Mouse (Mus musculus): ENCODE data around the gene Zfp764. TPM values are rescaled to one million over a fixed set of nuclear protein-coding genes. Genes with fewer than 3 reads are reported as not detected.
"Not testable (repeated sequence)": the region's sequence is repeated elsewhere in the genome, so short reads cannot be mapped to it uniquely, and the experiment has no call there.

Zfp764 gene
- polyA plus RNA-seq (2015; fragmentation: Nextera tagmentation; extraction: Ambion mirVana): 5.2 and 5.9 TPM in 2 replicates

DNA sequence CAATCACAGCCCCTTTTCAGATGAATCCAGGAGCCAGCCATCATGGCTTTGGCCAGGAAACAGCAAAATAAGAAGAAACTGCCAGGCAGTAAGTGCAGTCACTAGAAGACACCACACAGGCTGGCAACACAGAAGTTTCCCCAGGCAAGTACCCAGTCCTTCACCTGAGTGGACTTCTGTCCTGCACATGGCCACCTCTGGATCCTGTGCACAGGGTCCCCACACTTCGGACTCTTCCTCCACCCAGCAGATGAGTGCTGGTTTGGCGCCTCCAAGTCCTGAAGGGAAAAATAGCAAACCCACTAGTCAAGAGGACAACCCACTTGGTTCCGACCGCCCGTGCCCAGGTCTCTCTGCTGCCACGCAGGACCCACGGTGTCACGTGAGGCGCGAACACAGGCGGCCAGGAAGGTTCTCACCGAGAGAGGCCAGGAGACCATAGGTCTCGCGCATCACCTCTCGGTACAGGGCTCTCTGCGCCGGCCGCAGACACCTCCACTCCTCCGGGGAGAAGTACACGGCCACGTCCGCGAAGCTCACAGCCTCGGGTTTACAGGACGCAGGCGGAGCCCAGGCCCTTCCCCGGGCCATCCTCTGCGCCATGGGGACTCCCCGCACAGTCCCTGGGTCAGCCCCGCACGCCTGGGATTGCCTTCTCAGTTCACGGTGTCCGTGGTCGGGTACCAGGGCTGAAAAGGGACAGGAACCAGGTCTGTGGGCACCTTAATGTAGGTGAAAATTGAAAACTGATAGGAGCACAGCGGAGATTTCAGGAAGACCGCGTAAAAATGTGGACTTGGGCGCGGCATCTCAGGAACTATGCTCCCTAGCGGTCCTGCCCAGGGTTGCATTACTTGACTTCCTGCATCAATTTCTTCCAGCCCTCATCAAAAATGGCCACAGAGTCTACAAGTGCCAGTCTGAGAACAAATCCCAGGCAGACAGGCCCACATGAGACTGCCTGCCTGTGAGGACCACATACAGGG, at the start of gene Zfp764:
TSS of gene Zfp764 (minus strand) at position 821 of the 986 bp plus-strand sequence.
- 6% methylated on average over 40 of the region's 40 CpGs for WGBS
- not testable (repeated sequence) for H3K36me3 ChIP-seq (ENCODE audit: control insufficient read depth, insufficient read depth); H3K9me3 ChIP-seq (ENCODE audit: control insufficient read depth, low read length); H3K4me1 ChIP-seq (replicated peaks; ENCODE audit: control insufficient read depth, insufficient read depth, low read length); H3K27me3 ChIP-seq (replicated peaks; ENCODE audit: control insufficient read depth, insufficient read depth, low read length)
- Histone ChIP-seq H3K9ac (replicated peaks; ENCODE audit: low read depth, low read length) (peak within 1 kb of the TSS; percentile 80), H3K4me3 (replicated peaks; ENCODE audit: low read length) (peak within 1 kb of the TSS; percentile 60), H3K27ac (ENCODE audit: low read length) (peak within 1 kb of the TSS; percentile 60), H3K4me2 (ENCODE audit: low read length) (peak within 1 kb of the TSS; percentile 87)
- peak; percentile 91 for ATAC-seq

- no peak for ATAC-seq
- H3K27me3 ChIP-seq (replicated peaks; ENCODE audit: control insufficient read depth, insufficient read depth, low read length): no peaks in the 10 kb centered on the region
- peaks cover 21% of the 10 kb centered on the region for H3K4me1 ChIP-seq (replicated peaks; ENCODE audit: control insufficient read depth, insufficient read depth, low read length)
- no peak overlapping the region for H3K4me3 ChIP-seq (replicated peaks; ENCODE audit: low read length)
- no peak overlapping the region for H3K4me2 ChIP-seq (ENCODE audit: low read length)
- H3K9me3 ChIP-seq (ENCODE audit: control insufficient read depth, low read length): no peaks in the 10 kb centered on the region
- H3K27ac ChIP-seq (ENCODE audit: low read length): no peak overlapping the region
- WGBS: 95% methylated on average over 7 of the region's 7 CpGs
- H3K9ac ChIP-seq (replicated peaks; ENCODE audit: low read depth, low read length): no peak overlapping the region
- H3K36me3 ChIP-seq (ENCODE audit: control insufficient read depth, insufficient read depth): peaks cover 10% of the 10 kb centered on the region
Measured at GRCm38 (mm10) chr7:127454905-127455304, 48.3 kb upstream of the Zfp764 start.

DNA sequence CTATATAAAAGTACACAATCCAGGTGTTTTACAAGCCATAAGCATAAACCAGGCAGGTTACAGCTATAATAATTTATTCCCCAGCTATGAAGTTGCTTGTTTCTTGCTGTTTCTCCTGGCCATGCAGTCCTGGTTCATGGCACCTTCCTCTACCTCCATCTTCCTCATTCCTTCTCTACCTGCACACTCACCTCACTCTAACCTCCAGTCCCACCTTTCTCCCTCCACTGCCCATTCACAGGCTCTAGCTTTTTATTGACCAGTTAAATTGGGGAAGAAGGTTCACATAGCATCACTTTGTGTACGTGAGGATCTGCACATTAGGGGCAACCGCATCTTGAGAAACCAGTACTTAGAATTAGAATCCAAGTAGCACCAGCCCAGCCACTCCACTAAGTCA, 46.4 kb upstream of the Zfp764 start:
- Histone ChIP-seq H3K9ac (replicated peaks; ENCODE audit: low read depth, low read length) (no peak overlapping the region), H3K9me3 (ENCODE audit: control insufficient read depth, low read length) (no peaks in the 10 kb centered on the region), H3K4me1 (replicated peaks; ENCODE audit: control insufficient read depth, insufficient read depth, low read length) (peaks cover 29% of the 10 kb centered on the region), H3K27ac (ENCODE audit: low read length) (no peak overlapping the region), H3K27me3 (replicated peaks; ENCODE audit: control insufficient read depth, insufficient read depth, low read length) (no peaks in the 10 kb centered on the region), H3K4me2 (ENCODE audit: low read length) (no peak overlapping the region), H3K36me3 (ENCODE audit: control insufficient read depth, insufficient read depth) (peaks cover 10% of the 10 kb centered on the region), H3K4me3 (replicated peaks; ENCODE audit: low read length) (no peak overlapping the region)
- WGBS: 91% methylated on average over 2 of the region's 2 CpGs
- ATAC-seq: no peak

- peak overlapping the region; percentile 57 for H3K27ac ChIP-seq (ENCODE audit: low read length)
- peak overlapping the region; percentile 81 for H3K4me2 ChIP-seq (ENCODE audit: low read length)
- H3K9ac ChIP-seq (replicated peaks; ENCODE audit: low read depth, low read length): peak overlapping the region; percentile 52
- no peaks in the 10 kb centered on the region for H3K9me3 ChIP-seq (ENCODE audit: control insufficient read depth, low read length)
- no peaks in the 10 kb centered on the region for H3K27me3 ChIP-seq (replicated peaks; ENCODE audit: control insufficient read depth, insufficient read depth, low read length)
- 74% methylated on average over 7 of the region's 7 CpGs for WGBS
- H3K4me1 ChIP-seq (replicated peaks; ENCODE audit: control insufficient read depth, insufficient read depth, low read length): peaks cover 36% of the 10 kb centered on the region
- no peak for ATAC-seq
- H3K36me3 ChIP-seq (ENCODE audit: control insufficient read depth, insufficient read depth): peaks cover 5% of the 10 kb centered on the region
- peak overlapping the region; percentile 97 for H3K4me3 ChIP-seq (replicated peaks; ENCODE audit: low read length)
Measured at GRCm38 (mm10) chr7:127449966-127450365, 43.3 kb upstream of the Zfp764 start.

DNA sequence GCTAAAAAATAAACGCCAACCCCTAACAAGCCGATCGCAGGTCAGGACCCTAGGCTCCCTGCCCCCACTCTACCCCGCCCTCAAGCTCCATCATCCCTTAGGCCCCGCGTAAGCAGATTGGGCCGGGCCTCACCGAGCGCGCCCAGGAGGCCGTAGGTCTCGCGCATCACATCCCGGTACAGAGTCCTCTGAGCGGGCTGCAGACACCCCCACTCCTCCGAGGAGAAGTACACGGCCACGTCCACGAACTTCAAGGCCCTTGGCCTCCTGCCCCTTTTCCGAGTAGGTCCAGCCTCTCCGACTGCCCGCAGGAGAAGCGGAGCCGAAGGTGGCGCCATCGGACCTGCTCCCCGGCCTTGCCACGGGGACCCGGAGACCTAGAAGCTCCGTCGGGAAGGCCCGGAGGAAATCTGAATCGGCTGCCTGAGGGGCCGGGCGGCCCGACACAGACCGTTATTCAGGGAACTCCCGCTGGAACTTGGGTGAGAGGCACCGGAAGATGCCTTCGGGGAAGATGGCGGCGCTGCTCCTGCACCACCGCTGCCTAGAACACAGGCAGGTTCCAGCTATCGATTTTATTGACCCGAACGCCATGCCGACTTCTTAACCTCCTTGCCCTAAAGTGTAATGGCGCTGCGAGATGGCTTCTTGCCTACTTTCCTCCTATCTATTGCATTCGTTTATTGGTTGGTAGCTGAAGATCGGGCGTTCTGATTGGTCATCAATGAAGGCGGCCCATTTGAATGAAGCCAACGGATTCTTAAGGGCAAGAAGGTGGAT, 42.1 kb upstream of the Zfp764 start, which contains the start of gene Zfp689:
TSS of gene Zfp689 (minus strand) at position 638 of the 780 bp plus-strand sequence.
- Histone ChIP-seq H3K27ac (ENCODE audit: low read length) (peak within 1 kb of the TSS; percentile 94), H3K4me2 (ENCODE audit: low read length) (peak within 1 kb of the TSS; percentile 86), H3K4me3 (replicated peaks; ENCODE audit: low read length) (peak within 1 kb of the TSS; percentile 97), H3K4me1 (replicated peaks; ENCODE audit: control insufficient read depth, insufficient read depth, low read length) (peaks cover 36% of the 10 kb centered on the region), H3K27me3 (replicated peaks; ENCODE audit: control insufficient read depth, insufficient read depth, low read length) (no peaks in the 10 kb centered on the region), H3K9me3 (ENCODE audit: control insufficient read depth, low read length) (no peaks in the 10 kb centered on the region), H3K9ac (replicated peaks; ENCODE audit: low read depth, low read length) (peak within 1 kb of the TSS; percentile 96), H3K36me3 (ENCODE audit: control insufficient read depth, insufficient read depth) (peaks cover 10% of the 10 kb centered on the region)
- ATAC-seq: peak; percentile 94
- 0% methylated on average over 52 of the region's 54 CpGs for WGBS

DNA sequence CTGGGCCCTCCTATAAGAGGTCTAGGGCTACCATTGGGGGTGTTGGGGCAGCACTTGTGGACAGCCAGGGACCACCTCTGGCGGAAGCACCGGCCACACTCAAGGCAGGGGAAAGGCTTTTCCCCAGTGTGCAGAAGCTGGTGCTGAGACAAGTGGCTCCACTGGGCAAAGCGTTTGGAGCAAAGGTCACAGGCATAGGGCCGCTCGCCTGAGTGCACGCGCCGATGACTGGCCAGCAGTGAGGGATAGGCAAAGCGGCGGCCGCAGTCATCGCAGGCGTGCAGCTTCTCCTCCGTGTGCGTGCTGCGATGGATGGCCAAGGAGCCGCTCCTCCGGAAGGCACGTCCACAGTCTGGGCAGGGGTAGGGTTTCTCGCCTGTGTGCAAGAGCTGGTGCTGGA, 37.4 kb upstream of the Zfp764 start:
- Histone ChIP-seq H3K27me3 (replicated peaks; ENCODE audit: control insufficient read depth, insufficient read depth, low read length) (no peaks in the 10 kb centered on the region), H3K4me1 (replicated peaks; ENCODE audit: control insufficient read depth, insufficient read depth, low read length) (peaks cover 10% of the 10 kb centered on the region), H3K4me2 (ENCODE audit: low read length) (no peak overlapping the region), H3K27ac (ENCODE audit: low read length) (no peak overlapping the region), H3K9ac (replicated peaks; ENCODE audit: low read depth, low read length) (no peak overlapping the region), H3K9me3 (ENCODE audit: control insufficient read depth, low read length) (no peaks in the 10 kb centered on the region), H3K36me3 (ENCODE audit: control insufficient read depth, insufficient read depth) (peaks cover 16% of the 10 kb centered on the region), H3K4me3 (replicated peaks; ENCODE audit: low read length) (no peak overlapping the region)
- WGBS: 94% methylated on average over 20 of the region's 20 CpGs
- no peak for ATAC-seq

DNA sequence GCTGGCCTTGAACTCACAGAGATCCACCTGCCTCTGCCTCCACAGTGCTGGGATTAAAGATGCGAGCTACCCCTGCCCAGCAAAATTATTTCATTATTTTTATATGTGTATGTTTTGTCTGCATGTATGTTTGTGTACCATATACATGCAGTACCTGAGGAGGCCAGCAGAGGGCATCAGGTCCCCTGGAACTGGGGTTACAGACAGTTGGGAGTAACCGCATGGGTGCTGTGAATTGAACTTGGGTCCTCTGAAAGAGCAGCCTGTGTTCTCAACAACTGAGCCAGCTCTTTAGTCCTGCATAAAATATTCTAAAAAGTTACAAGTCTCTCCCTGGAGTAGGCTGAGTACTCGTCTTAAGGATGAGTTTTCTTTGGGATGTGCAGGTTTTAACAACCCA, 31.1 kb upstream of the Zfp764 start:
- Histone ChIP-seq H3K27me3 (replicated peaks; ENCODE audit: control insufficient read depth, insufficient read depth, low read length) (no peaks in the 10 kb centered on the region), H3K9me3 (ENCODE audit: control insufficient read depth, low read length) (no peaks in the 10 kb centered on the region; the same call in 1 of the 2 replicates), H3K27ac (ENCODE audit: low read length) (no peak overlapping the region), H3K4me1 (replicated peaks; ENCODE audit: control insufficient read depth, insufficient read depth, low read length) (no peaks in the 10 kb centered on the region), H3K4me3 (replicated peaks; ENCODE audit: low read length) (no peak overlapping the region), H3K4me2 (ENCODE audit: low read length) (no peak overlapping the region), H3K9ac (replicated peaks; ENCODE audit: low read depth, low read length) (no peak overlapping the region), H3K36me3 (ENCODE audit: control insufficient read depth, insufficient read depth) (peaks cover 5% of the 10 kb centered on the region; the same call in 1 of the 2 replicates)
- WGBS: 92% methylated on average over 3 of the region's 3 CpGs
- no peak for ATAC-seq

GRCm38 (mm10) chr7:127435206-127435605, 28.6 kb upstream of the Zfp764 start:
- Histone ChIP-seq H3K4me2 (ENCODE audit: low read length) (no peak overlapping the region), H3K4me3 (replicated peaks; ENCODE audit: low read length) (no peak overlapping the region), H3K9me3 (ENCODE audit: control insufficient read depth, low read length) (no peaks in the 10 kb centered on the region; the same call in 1 of the 2 replicates), H3K9ac (replicated peaks; ENCODE audit: low read depth, low read length) (no peak overlapping the region), H3K27ac (ENCODE audit: low read length) (no peak overlapping the region), H3K27me3 (replicated peaks; ENCODE audit: control insufficient read depth, insufficient read depth, low read length) (no peaks in the 10 kb centered on the region), H3K4me1 (replicated peaks; ENCODE audit: control insufficient read depth, insufficient read depth, low read length) (no peaks in the 10 kb centered on the region), H3K36me3 (ENCODE audit: control insufficient read depth, insufficient read depth) (no peaks in the 10 kb centered on the region)
- no peak for ATAC-seq
- WGBS: 94% methylated on average over 4 of the region's 4 CpGs

DNA sequence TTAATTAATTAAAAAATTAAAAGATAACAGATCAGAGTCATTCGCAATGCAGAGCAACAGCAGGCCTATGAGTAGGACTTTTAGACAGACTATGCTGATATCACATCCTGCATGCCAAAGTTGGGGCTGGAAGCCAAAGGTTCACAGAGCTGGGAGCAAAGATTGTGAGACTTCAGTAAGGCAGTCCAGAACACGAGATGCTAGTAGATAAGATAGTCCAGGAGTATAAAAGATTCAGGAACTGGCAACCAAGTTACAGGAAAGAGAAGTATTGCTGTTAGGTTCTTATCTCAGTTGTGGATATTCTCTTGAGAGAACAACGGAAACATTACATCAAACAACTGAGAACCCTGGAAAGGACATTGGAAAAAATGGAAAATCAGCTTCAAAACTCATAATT, 19.7 kb upstream of the Zfp764 start:
- Histone ChIP-seq H3K27ac (ENCODE audit: low read length) (no peak overlapping the region), H3K4me1 (replicated peaks; ENCODE audit: control insufficient read depth, insufficient read depth, low read length) (peaks cover 6% of the 10 kb centered on the region), H3K9ac (replicated peaks; ENCODE audit: low read depth, low read length) (no peak overlapping the region), H3K4me2 (ENCODE audit: low read length) (no peak overlapping the region), H3K9me3 (ENCODE audit: control insufficient read depth, low read length) (no peaks in the 10 kb centered on the region), H3K4me3 (replicated peaks; ENCODE audit: low read length) (no peak overlapping the region), H3K36me3 (ENCODE audit: control insufficient read depth, insufficient read depth) (no peaks in the 10 kb centered on the region), H3K27me3 (replicated peaks; ENCODE audit: control insufficient read depth, insufficient read depth, low read length) (peaks cover 9% of the 10 kb centered on the region)
- WGBS: 71% methylated on average over 3 of the region's 3 CpGs
- no peak for ATAC-seq
